Mouse (Mus musculus) neural tube, embryonic 15.5 days (tissue): ENCODE results near the gene Spon1. TPM values are rescaled to one million over a fixed set of nuclear protein-coding genes. Genes with fewer than 3 reads are reported as not detected.
A peak's percentile ranks its signal among the peaks of the same experiment; 100 is the strongest.

Experiments used
- ATAC-seq: fragments of 200-750 bp; cut with Nextera tagmentation; 2 replicates; pipeline ENCODE4 v1.8.0; 2017; ENCODE audit warnings: mild to moderate bottlenecking, moderate TSS enrichment, moderate library complexity; ENCODE audit not compliant: low FRiP score
- H3K27ac ChIP-seq: fragments of 300-500 bp; sonication (generic); replicated peaks from 2 replicates; pipeline ENCODE4 v1.5.1; 2015; ENCODE audit warnings: mild to moderate bottlenecking, inconsistent platforms
- H3K27me3 ChIP-seq: fragments of 300-500 bp; sonication (generic); replicated peaks from 2 replicates; pipeline ENCODE4 v1.6.1; 2015; ENCODE audit warnings: inconsistent platforms
- H3K36me3 ChIP-seq: fragments of 300-500 bp; sonication (generic); 2 replicates; pipeline ENCODE4 v1.6.1; 2015; ENCODE audit warnings: inconsistent platforms
- H3K4me1 ChIP-seq: fragments of 300-500 bp; sonication (generic); 2 replicates; pipeline ENCODE4 v1.6.1; 2015; ENCODE audit warnings: inconsistent platforms
- H3K4me2 ChIP-seq: fragments of 300-500 bp; sonication (generic); 2 replicates; pipeline ENCODE4 v1.6.1; 2015; ENCODE audit warnings: inconsistent platforms, mild to moderate bottlenecking, moderate library complexity
- H3K4me3 ChIP-seq: fragments of 300-500 bp; sonication (generic); replicated peaks from 2 replicates; pipeline ENCODE4 v1.5.1; 2015; ENCODE audit warnings: mild to moderate bottlenecking, inconsistent platforms
- H3K9ac ChIP-seq: fragments of 300-500 bp; sonication (generic); replicated peaks from 2 replicates; pipeline ENCODE4 v1.6.1; 2015; ENCODE audit warnings: mild to moderate bottlenecking, inconsistent platforms
- H3K9me3 ChIP-seq: fragments of 300-500 bp; sonication (generic); replicated peaks from 2 replicates; pipeline ENCODE4 v1.6.1; 2016; ENCODE audit warnings: inconsistent platforms
- WGBS: fragments of 180-500 bp; shearing (Covaris S2); methylation state at CpG from one replicate; pipeline ENCODE4 v1.1.7; 2015; ENCODE audit warnings: mixed read lengths; 5-methylcytosine and 5-hydroxymethylcytosine counted together
- polyA plus RNA-seq: library from polyadenylated mRNA; unstranded; fragments of >200 nt; fragmentation: Nextera tagmentation; extraction: Ambion mirVana; gene quantifications from 2 replicates; pipeline ENCODE4 v1.2.1, GENCODE M21; 2015

The Spon1 gene
- polyA plus RNA-seq, 1 experiment from 2014 or later = 75.3 TPM

DNA sequence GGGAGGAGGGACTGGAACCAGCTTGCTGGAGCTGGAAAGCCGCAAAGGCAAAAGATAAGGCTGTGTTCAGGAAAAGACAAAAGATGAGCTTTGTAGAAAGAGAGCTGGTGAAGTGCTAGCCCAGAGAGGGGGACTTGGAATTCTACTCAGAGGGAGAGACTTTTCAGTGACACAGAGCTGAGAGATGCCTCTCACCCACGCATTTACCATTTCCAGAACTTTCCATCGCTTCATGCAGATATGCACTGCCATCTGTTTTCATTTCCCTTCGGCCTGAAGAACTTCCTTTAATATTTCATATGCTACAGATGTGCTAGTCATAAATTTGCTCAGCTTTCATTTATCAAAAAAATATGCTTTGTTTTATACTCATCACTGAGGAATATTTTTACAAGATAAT lies 150.1 kb downstream of the Spon1 start:
- WGBS = 80% methylated on average over 4 of the region's 4 CpGs
- no peak overlapping the region for H3K27ac ChIP-seq
- no peak overlapping the region for H3K9ac ChIP-seq
- H3K9me3 ChIP-seq = 0 out of 2 replicates have a peak, but pooled peaks cover 3% of the 10 kb centered on the region
- no peaks in the 10 kb centered on the region for H3K27me3 ChIP-seq
- no peaks in the 10 kb centered on the region for H3K4me1 ChIP-seq
- no peak for ATAC-seq
- H3K4me2 ChIP-seq = no peak overlapping the region
- H3K36me3 ChIP-seq = no peaks in the 10 kb centered on the region
- no peak overlapping the region for H3K4me3 ChIP-seq

DNA sequence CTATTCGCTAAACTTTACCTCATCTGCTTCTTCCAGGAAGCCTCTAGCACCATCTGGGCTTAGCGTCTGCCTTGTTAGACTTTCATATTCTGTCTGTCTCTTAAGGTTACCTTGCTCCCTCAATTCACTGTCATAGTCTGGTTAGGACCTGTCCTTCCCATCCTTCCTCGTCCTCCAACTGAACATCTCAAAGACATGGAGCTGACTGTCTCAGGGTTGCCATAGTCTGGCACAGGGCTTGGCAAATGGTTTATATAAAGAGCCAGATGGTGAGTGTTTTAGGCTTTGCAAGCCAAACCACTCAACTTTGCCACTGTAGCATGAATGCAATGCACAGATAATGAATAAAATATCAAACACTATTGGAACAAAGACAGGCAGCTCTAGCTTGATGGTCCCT lies 153.1 kb downstream of the Spon1 start:
- H3K4me1 ChIP-seq = no peaks in the 10 kb centered on the region
- H3K9ac ChIP-seq = no peak overlapping the region
- H3K27ac ChIP-seq = no peak overlapping the region
- H3K9me3 ChIP-seq = 0 out of 2 replicates have a peak, but pooled peaks cover 3% of the 10 kb centered on the region
- ATAC-seq = no peak
- no peaks in the 10 kb centered on the region for H3K36me3 ChIP-seq
- H3K27me3 ChIP-seq = no peaks in the 10 kb centered on the region
- H3K4me3 ChIP-seq = no peak overlapping the region
- WGBS = 89% methylated on average over 3 of the region's 3 CpGs
- H3K4me2 ChIP-seq = no peak overlapping the region

DNA sequence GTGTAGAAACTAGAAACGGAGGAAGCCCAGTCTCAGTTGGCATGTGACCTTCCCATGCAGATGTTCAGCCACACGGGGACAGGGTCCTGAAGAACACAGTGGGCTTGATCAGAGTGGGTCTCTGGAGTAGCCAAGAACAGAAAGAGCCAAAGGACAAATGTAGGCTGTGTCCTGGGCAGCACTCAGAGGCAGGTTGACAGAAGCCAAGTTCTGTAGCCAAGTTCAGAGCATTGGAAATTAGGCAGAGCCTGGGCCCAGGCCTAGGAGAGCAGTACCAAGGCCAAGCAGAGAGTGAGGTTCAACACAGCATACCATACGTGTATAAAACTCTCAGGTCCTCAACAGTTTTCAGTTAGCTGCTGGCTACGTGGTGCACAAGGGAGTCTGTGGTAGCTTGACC lies 153.7 kb downstream of the Spon1 start:
- 0 out of 2 replicates have a peak, but pooled peaks cover 3% of the 10 kb centered on the region for H3K9me3 ChIP-seq
- no peak for ATAC-seq
- no peak overlapping the region for H3K4me2 ChIP-seq
- H3K9ac ChIP-seq = no peak overlapping the region
- no peaks in the 10 kb centered on the region for H3K36me3 ChIP-seq
- H3K4me1 ChIP-seq = no peaks in the 10 kb centered on the region
- 83% methylated on average over 4 of the region's 4 CpGs for WGBS
- H3K27ac ChIP-seq = no peak overlapping the region
- no peak overlapping the region for H3K4me3 ChIP-seq
- H3K27me3 ChIP-seq = no peaks in the 10 kb centered on the region

DNA sequence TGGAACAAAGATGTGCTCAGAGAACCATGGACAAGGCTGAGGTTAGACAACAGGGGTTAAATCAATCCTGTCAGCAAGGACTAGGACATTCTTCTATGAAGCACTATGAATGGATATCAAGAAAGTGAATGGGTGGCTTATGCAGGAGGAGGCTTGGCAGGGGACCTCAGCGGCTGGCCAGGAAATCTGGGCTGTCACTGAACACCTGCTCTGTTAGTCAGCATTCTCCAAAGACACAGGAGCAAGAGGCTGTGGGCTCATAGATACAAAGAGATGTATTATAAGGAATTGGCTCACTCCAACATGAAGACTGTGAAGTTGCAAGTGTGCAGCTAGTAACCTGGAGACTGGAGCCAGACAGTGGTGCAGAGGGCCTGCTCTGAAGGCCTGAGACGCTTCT lies 154.3 kb downstream of the Spon1 start:
- no peak for ATAC-seq
- Histone ChIP-seq H3K36me3 (no peaks in the 10 kb centered on the region), H3K27me3 (no peaks in the 10 kb centered on the region), H3K27ac (no peak overlapping the region), H3K9me3 (0 out of 2 replicates have a peak, but pooled peaks cover 3% of the 10 kb centered on the region), H3K4me3 (no peak overlapping the region), H3K9ac (no peak overlapping the region), H3K4me2 (no peak overlapping the region), H3K4me1 (no peaks in the 10 kb centered on the region)
- 82% methylated on average over 2 of the region's 2 CpGs for WGBS

DNA sequence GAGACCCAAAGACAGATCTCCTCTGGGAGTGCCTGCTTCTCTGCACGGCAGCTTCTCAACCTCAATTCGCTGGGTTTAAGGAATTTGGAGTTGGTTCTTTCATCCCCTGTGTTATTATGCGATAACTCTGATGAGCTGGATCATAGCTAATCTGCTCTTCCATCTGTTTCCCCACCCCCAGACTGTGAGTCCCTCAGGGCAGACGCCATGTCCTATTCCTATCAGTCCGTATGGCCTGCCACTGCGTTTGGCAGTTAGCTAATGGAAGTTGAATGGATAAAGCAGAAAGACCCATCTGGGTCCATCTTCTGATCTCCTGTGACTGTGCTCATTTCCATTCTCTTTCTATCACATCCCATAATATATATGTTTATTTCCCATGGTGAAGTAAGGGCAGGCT lies 158.8 kb downstream of the Spon1 start:
- H3K9me3 ChIP-seq = no peaks in the 10 kb centered on the region
- no peaks in the 10 kb centered on the region for H3K36me3 ChIP-seq
- H3K9ac ChIP-seq = no peak overlapping the region
- H3K4me2 ChIP-seq = no peak overlapping the region
- no peak overlapping the region for H3K4me3 ChIP-seq
- ATAC-seq = no peak
- no peaks in the 10 kb centered on the region for H3K27me3 ChIP-seq
- H3K27ac ChIP-seq = no peak overlapping the region
- 67% methylated on average over 6 of the region's 6 CpGs for WGBS
- H3K4me1 ChIP-seq = no peaks in the 10 kb centered on the region

DNA sequence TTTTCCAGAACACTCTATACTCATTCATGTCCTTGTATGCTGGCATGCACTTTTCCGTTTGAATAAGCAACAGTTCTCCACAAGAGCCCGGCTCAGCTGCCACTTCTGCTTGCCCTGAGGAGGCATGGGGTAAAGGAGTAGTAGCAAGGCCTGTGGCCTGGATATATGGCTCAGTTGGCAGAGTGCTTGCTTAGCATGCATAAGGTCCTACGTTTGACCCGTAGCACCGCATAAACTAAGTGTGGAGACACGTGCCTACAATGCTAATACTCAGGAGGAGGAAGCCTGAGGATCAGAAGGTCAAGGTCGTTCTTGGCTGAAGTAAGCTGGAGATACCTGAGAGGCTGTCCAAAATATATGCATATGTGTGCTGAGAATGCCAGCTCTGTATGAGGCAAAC lies 185.1 kb downstream of the Spon1 start:
- H3K4me2 ChIP-seq = no peak overlapping the region
- no peak overlapping the region for H3K27ac ChIP-seq
- H3K27me3 ChIP-seq = no peaks in the 10 kb centered on the region
- H3K4me3 ChIP-seq = no peak overlapping the region
- peaks cover 15% of the 10 kb centered on the region for H3K4me1 ChIP-seq
- no peak overlapping the region for H3K9ac ChIP-seq
- no peaks in the 10 kb centered on the region for H3K9me3 ChIP-seq
- no peak for ATAC-seq
- 80% methylated on average over 7 of the region's 7 CpGs for WGBS
- H3K36me3 ChIP-seq = no peaks in the 10 kb centered on the region

DNA sequence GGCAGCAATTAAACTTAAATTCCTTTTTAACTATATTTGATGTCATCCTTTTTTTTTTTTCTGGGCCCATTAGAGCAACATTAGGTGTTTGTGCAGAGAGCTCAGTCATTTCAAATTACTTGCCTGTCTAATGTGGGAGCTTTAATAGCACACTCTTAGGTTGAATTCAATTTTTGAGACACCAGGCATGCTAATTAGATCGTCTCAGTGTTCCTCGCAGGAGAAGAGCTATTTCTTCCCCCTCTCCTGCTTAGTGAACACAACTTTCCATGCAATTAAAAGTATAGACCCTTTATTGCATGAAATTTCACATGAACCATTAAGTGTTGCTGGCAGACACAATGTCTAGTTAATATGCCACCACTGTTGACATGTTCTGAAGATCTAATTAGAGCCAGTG lies 189.6 kb downstream of the Spon1 start:
- H3K9me3 ChIP-seq = no peaks in the 10 kb centered on the region
- peaks cover 12% of the 10 kb centered on the region for H3K4me1 ChIP-seq
- H3K27me3 ChIP-seq = no peaks in the 10 kb centered on the region
- H3K4me3 ChIP-seq = no peak overlapping the region
- H3K9ac ChIP-seq = no peak overlapping the region
- no peak overlapping the region for H3K27ac ChIP-seq
- ATAC-seq = peak; percentile 59; the same call in 1 of the 2 replicates
- 50% methylated on average over 2 of the region's 2 CpGs for WGBS
- no peaks in the 10 kb centered on the region for H3K36me3 ChIP-seq
- no peak overlapping the region for H3K4me2 ChIP-seq

DNA sequence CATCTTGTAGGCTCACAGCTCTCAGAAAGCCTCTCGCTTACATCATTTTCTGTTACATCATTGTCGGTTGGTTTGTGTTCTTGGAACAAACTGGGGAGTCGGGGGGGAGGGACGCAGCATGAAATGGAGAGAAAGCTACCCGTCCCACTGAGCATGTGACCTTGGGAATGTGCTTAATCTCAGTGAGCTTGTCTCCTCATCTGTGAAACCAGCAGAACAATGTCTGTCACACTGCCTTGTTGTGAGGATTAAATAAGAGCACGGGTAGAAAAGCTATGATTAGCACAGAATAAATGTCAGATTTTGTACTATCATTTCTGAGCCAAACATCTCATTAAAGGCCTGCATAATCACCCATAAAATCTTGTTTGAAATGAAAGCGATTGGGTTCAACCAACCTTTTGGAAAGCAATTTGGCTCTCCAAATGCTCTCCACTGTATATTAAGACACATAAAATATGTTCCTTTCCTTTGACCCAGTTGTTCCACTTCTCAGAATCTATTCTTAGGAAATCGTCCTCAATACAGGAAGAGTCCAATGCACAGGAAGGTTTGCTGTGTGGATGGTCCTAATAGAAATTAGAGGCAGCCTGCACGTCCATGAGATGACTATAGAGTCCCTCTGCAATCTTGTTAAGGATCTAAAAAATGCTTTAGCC lies 195.2 kb downstream of the Spon1 start:
- Histone ChIP-seq H3K4me3 (no peak overlapping the region), H3K4me1 (no peaks in the 10 kb centered on the region), H3K9ac (no peak overlapping the region), H3K4me2 (no peak overlapping the region), H3K27ac (no peak overlapping the region; the same call in 1 of the 2 replicates), H3K9me3 (no peaks in the 10 kb centered on the region), H3K27me3 (no peaks in the 10 kb centered on the region), H3K36me3 (no peaks in the 10 kb centered on the region)
- 65% methylated on average over 9 of the region's 9 CpGs for WGBS
- ATAC-seq = no peak

DNA sequence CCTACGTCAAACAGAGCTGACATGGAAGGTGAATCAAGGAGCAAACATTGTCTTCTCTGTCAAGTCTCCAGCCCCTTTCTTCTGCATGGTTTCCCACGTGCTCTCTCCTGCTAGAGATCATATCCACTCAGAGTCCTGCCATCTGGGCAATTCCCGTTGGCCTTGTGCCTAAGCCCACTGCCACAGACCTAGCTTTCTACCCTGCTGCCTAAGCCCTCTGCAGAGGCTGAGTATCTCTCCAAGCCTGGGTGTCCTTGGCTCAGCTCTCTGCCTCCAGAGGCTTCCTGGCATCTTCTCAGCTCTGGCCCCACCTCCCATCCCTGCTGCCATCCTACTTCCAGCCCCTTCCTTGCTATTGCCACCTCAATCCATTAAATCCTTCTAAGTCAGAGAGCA lies 195.7 kb downstream of the Spon1 start:
- no peak overlapping the region; the same call in 1 of the 2 replicates for H3K27ac ChIP-seq
- no peak for ATAC-seq
- H3K4me2 ChIP-seq = no peak overlapping the region
- H3K27me3 ChIP-seq = no peaks in the 10 kb centered on the region
- H3K9me3 ChIP-seq = no peaks in the 10 kb centered on the region
- 76% methylated on average over 3 of the region's 3 CpGs for WGBS
- H3K4me3 ChIP-seq = no peak overlapping the region
- no peaks in the 10 kb centered on the region for H3K36me3 ChIP-seq
- no peak overlapping the region for H3K9ac ChIP-seq
- H3K4me1 ChIP-seq = no peaks in the 10 kb centered on the region

DNA sequence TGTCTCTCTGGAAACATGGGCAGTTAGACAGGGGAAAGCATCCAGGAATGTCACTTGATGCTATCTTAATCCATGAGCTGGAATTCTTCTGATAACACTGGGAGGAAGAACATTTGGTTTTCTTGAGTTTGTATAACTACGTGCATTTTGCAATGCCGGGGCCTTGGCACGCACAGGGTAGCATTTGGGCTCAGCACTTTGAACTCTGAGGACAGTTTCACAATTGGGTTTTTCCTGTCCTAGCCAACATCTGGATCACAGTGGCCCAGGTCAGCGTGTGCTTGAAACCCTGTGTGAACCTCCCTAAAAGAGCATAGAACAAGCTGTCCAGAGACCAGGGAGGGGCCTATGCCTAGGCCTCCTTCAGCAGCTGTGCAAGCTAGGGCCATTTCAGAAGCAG lies 196.3 kb downstream of the Spon1 start:
- WGBS = 89% methylated on average over 4 of the region's 4 CpGs
- Histone ChIP-seq H3K4me1 (no peaks in the 10 kb centered on the region), H3K27me3 (no peaks in the 10 kb centered on the region), H3K4me2 (no peak overlapping the region), H3K9ac (no peak overlapping the region), H3K36me3 (no peaks in the 10 kb centered on the region), H3K4me3 (no peak overlapping the region), H3K9me3 (no peaks in the 10 kb centered on the region), H3K27ac (no peak overlapping the region)
- ATAC-seq = no peak

DNA sequence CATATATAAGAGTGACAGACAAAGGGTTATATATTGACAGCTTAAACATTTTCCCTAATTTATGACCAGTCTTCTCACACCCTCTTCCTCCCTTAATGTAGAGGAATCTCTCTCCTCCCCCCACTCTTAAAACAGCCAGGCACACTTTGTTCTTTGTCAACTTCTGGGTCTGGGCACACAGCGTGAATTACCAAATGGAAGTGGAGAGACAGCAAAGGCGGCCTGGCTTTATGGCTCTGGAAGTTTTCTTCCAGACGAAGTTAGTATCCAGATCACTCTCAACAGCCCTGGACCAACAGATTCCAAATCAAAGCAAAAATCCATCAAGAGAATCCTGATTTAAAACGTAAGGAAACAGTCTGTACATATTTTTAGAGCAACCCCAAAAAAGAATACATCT lies 198.0 kb downstream of the Spon1 start:
- 47% methylated on average over 4 of the region's 4 CpGs for WGBS

DNA sequence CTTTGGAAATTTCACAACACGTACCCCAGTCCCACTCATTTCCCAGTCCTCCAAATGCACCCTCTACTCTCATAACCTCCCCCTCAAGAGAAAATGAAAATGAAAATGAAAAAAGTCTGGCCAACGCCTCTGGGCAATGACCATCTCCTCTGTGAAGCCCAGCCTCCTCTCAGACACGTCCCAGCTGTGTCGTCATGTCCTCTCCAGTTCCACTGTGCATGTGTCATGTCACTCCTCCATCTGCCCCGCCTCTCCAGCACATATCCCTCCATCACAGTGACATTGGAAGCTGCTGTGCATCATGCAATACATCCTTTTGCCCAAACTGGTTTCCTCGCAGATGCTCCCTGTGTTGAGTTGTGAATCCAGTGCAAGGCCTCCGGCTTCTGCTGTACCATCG lies 199.8 kb downstream of the Spon1 start:
- WGBS = 89% methylated on average over 8 of the region's 8 CpGs
- Histone ChIP-seq H3K27ac (no peak overlapping the region), H3K4me2 (no peak overlapping the region), H3K4me1 (no peaks in the 10 kb centered on the region), H3K36me3 (no peaks in the 10 kb centered on the region), H3K4me3 (no peak overlapping the region), H3K9me3 (no peaks in the 10 kb centered on the region), H3K27me3 (no peaks in the 10 kb centered on the region), H3K9ac (no peak overlapping the region)
- ATAC-seq = no peak

More for the DNA sequence above, 198.0 kb downstream of the Spon1 start:
- Histone ChIP-seq H3K36me3 (no peaks in the 10 kb centered on the region), H3K27me3 (no peaks in the 10 kb centered on the region), H3K4me1 (no peaks in the 10 kb centered on the region), H3K4me2 (no peak overlapping the region), H3K9me3 (no peaks in the 10 kb centered on the region), H3K4me3 (no peak overlapping the region), H3K27ac (no peak overlapping the region), H3K9ac (no peak overlapping the region)
- no peak for ATAC-seq
